Mouse (Mus musculus) liver, adult (tissue): ENCODE data around the gene Cd72.

ENCODE experiments used
- GATA4 ChIP-seq: IDR thresholded peaks from 2 replicates; pipeline ENCODE4 v1.6.1; 2014; ENCODE audit warnings: mild to moderate bottlenecking, low read length; ENCODE audit not compliant: insufficient replicate concordance

Gene Cd72

GRCm38 (mm10) chr4:43452315-43452714 is 2.1 kb downstream of the Cd72 start:
- TF ChIP-seq GATA4 = no peak

- no peak for TF ChIP-seq GATA4
These were observed 5.9 kb downstream of the Cd72 start for GRCm38 (mm10) chr4:43448554-43448953.

- TF ChIP-seq GATA4 = no peak
These were observed 7.2 kb downstream of the Cd72 start for GRCm38 (mm10) chr4:43447251-43447650.

- no peak for TF ChIP-seq GATA4
These were observed 10.9 kb downstream of the Cd72 start for GRCm38 (mm10) chr4:43443511-43443910.

GRCm38 (mm10) chr4:43442456-43443361 is 11.7 kb downstream of the Cd72 start:
- no peak for TF ChIP-seq GATA4

GRCm38 (mm10) chr4:43442044-43442443 is 12.4 kb downstream of the Cd72 start:
- TF ChIP-seq GATA4 = no peak

- no peak for TF ChIP-seq GATA4
These were observed 12.8 kb downstream of the Cd72 start, which contains the start of gene Tesk1 for GRCm38 (mm10) chr4:43441639-43442038. Tesk1 (plus strand) TSS chr4:43441939.

- no peak for TF ChIP-seq GATA4
These were observed 21.6 kb downstream of the Cd72 start for GRCm38 (mm10) chr4:43432832-43433231.

- peak; percentile 70; the same call in 1 of the 2 replicates for TF ChIP-seq GATA4
These were observed 22.7 kb downstream of the Cd72 start for GRCm38 (mm10) chr4:43431690-43432089.

GRCm38 (mm10) chr4:43428946-43429345 is 25.5 kb downstream of the Cd72 start, which contains the start of gene Fam166b:
Fam166b (minus strand) TSS chr4:43429134.
- TF ChIP-seq GATA4 = no peak

- TF ChIP-seq GATA4 = no peak
These were observed 26.1 kb downstream of the Cd72 start for GRCm38 (mm10) chr4:43428180-43428861.

- no peak for TF ChIP-seq GATA4
These were observed 26.8 kb downstream of the Cd72 start for GRCm38 (mm10) chr4:43427501-43428179.

GRCm38 (mm10) chr4:43426487-43426886 is 27.9 kb downstream of the Cd72 start:
- TF ChIP-seq GATA4 = no peak

GRCm38 (mm10) chr4:43425648-43426380 is 28.6 kb downstream of the Cd72 start:
- no peak for TF ChIP-seq GATA4

- no peak for TF ChIP-seq GATA4
These were observed 29.2 kb downstream of the Cd72 start for GRCm38 (mm10) chr4:43425197-43425596.
